In genomic region chr6:113892091-113892674, GRCm38 (mm10) we compare ENCODE assay signal across 16 mouse cellular contexts.
DNase-seq lines count a peak whose midpoint lies in the region; ATAC-seq and TF ChIP-seq lines count a peak whose summit lies in the region.
"Had no signal": no experiment of that assay in that cellular context is flagged by ENCODE, and none has a peak within 500 bp of the region (broad histone marks: within the 10 kb centered on the region; RNA-seq: fewer than 3 reads in every experiment).

No protein-coding gene starts in this region.

- H3K9ac ChIP-seq in forebrain, embryonic 13.5 days = no peak overlapping the region
- H3K9ac ChIP-seq in hindbrain, embryonic 15.5 days = peak overlapping the region; percentile 77; the same call in 1 of the 2 replicates
- H3K9ac ChIP-seq in neural tube, embryonic 14.5 days (replicated peaks; ENCODE audit: low read depth, low read length) = no peak overlapping the region
- H3K9ac ChIP-seq: limb, embryonic 13.5 days had no signal

- WGBS in forebrain, embryonic 13.5 days = 45% methylated on average over 13 of the region's 13 CpGs
- WGBS in hindbrain, embryonic 15.5 days = 47% methylated on average over 13 of the region's 13 CpGs
- 55% methylated on average over 13 of the region's 13 CpGs for WGBS in neural tube, embryonic 14.5 days

- peaks cover 14% of the 10 kb centered on the region; the same call in 1 of the 2 replicates for H3K27me3 ChIP-seq in forebrain, embryonic 13.5 days
- H3K27me3 ChIP-seq in hindbrain, embryonic 15.5 days = no peaks in the 10 kb centered on the region
- H3K27me3 ChIP-seq in neural tube, embryonic 14.5 days (ENCODE audit: control insufficient read depth, insufficient read depth, low read length) = no peaks in the 10 kb centered on the region

- no peak for DNase-seq in layer of hippocampus, adult 2 months (ENCODE audit: low spot score in 2 of 2)
- no peak for DNase-seq in layer of hippocampus, adult 11-12 months (ENCODE audit: low spot score)
- DNase-seq in liver = no peak
- DNase-seq in heart, adult 11 months = no peak
- no peak for DNase-seq in kidney, adult 9 months
- DNase-seq: kidney, postnatal 36 days; liver, postnatal 0 days; thymus, postnatal 36 days had no signal

- H3K4me1 ChIP-seq in forebrain, embryonic 13.5 days = peaks cover 39% of the 10 kb centered on the region
- peaks cover 34% of the 10 kb centered on the region for H3K4me1 ChIP-seq in hindbrain, embryonic 15.5 days (replicated peaks)
- peaks cover 16% of the 10 kb centered on the region for H3K4me1 ChIP-seq in neural tube, embryonic 14.5 days (ENCODE audit: control insufficient read depth, insufficient read depth, low read length)

- TF ChIP-seq CTCF in layer of hippocampus, adult 2 months (conservative IDR thresholded peaks at IDR 0.05) = no peak

- H3K36me3 ChIP-seq in forebrain, embryonic 13.5 days (ENCODE audit: poor library complexity, severe bottlenecking) = no peaks in the 10 kb centered on the region
- no peaks in the 10 kb centered on the region for H3K36me3 ChIP-seq in hindbrain, embryonic 15.5 days
- no peaks in the 10 kb centered on the region for H3K36me3 ChIP-seq in neural tube, embryonic 14.5 days (ENCODE audit: control insufficient read depth, insufficient read depth, low read length)
- H3K36me3 ChIP-seq: embryonic facial prominence, embryonic 13.5 days; limb, embryonic 13.5 days had no signal

- H3K9me3 ChIP-seq in forebrain, embryonic 13.5 days (replicated peaks) = no peaks in the 10 kb centered on the region
- no peaks in the 10 kb centered on the region for H3K9me3 ChIP-seq in hindbrain, embryonic 15.5 days
- no peaks in the 10 kb centered on the region for H3K9me3 ChIP-seq in neural tube, embryonic 14.5 days (ENCODE audit: control insufficient read depth, low read length)
- H3K9me3 ChIP-seq: embryonic facial prominence, embryonic 13.5 days; limb, embryonic 13.5 days had no signal

- H3K4me3 ChIP-seq in layer of hippocampus, adult 2 months = no peak overlapping the region
- peak overlapping the region; percentile 66; the same call in 1 of the 2 replicates for H3K4me3 ChIP-seq in forebrain, embryonic 13.5 days
- H3K4me3 ChIP-seq in hindbrain, embryonic 15.5 days = peak overlapping the region; percentile 63
- no peak overlapping the region for H3K4me3 ChIP-seq in neural tube, embryonic 14.5 days (ENCODE audit: low read depth, low read length)
- H3K4me3 ChIP-seq: myocyte had no signal

- peak overlapping the region; percentile 95 for H3K27ac ChIP-seq in layer of hippocampus, adult 2 months
- no peak overlapping the region for H3K27ac ChIP-seq in forebrain, embryonic 13.5 days
- peak overlapping the region; percentile 88 for H3K27ac ChIP-seq in hindbrain, embryonic 15.5 days (replicated peaks)
- no peak overlapping the region for H3K27ac ChIP-seq in neural tube, embryonic 14.5 days (ENCODE audit: low read depth, low read length)
- H3K27ac ChIP-seq: embryonic facial prominence, embryonic 13.5 days; limb, embryonic 13.5 days had no signal

- H3K4me2 ChIP-seq in forebrain, embryonic 13.5 days = peak overlapping the region; percentile 84
- H3K4me2 ChIP-seq in hindbrain, embryonic 15.5 days = peak overlapping the region; percentile 82
- H3K4me2 ChIP-seq in neural tube, embryonic 14.5 days (ENCODE audit: low read depth, low read length) = peak overlapping the region; percentile 95

- ATAC-seq in forebrain, embryonic 13.5 days = no peak
- ATAC-seq in hindbrain, embryonic 15.5 days (ENCODE audit: low FRiP score, low read depth) = peak; percentile 2; the same call in 1 of the 2 replicates
- 0 out of 2 replicates have a peak, but pooled peaks have one; percentile 0 for ATAC-seq in neural tube, embryonic 14.5 days (ENCODE audit: low read depth)
- ATAC-seq: activated CD4-positive, CD25-positive, alpha-beta regulatory T cell, adult 4 months; CD4-positive, CD25-positive, alpha-beta regulatory T cell, adult 4 months; liver, postnatal 0 days had no signal

Comparison
In these comparisons a context has a peak if more than half of its experiments do, and no peak if none do; other contexts are left out.
1. H3K27ac ChIP-seq: peak in layer of hippocampus, adult 2 months (single experiment) and hindbrain, embryonic 15.5 days (single experiment); none in forebrain, embryonic 13.5 days (single experiment) and neural tube, embryonic 14.5 days (single experiment).
2. H3K4me3 ChIP-seq: peak in forebrain, embryonic 13.5 days (single experiment) and hindbrain, embryonic 15.5 days (single experiment); none in layer of hippocampus, adult 2 months (single experiment) and neural tube, embryonic 14.5 days (single experiment).
3. Peak in every context shown above with its lines, with median percentiles within 50 percentile points of each other: H3K4me2 ChIP-seq.